Mouse (Mus musculus) brain, embryonic 18.5 days (tissue): ENCODE data around the gene Phf21a.

Experiments
- DNase-seq: peaks from one replicate; pipeline ENCODE4 v3.0.0-alpha.2; 2012; ENCODE audit warnings: low read depth, low spot score

Phf21a gene

DNA sequence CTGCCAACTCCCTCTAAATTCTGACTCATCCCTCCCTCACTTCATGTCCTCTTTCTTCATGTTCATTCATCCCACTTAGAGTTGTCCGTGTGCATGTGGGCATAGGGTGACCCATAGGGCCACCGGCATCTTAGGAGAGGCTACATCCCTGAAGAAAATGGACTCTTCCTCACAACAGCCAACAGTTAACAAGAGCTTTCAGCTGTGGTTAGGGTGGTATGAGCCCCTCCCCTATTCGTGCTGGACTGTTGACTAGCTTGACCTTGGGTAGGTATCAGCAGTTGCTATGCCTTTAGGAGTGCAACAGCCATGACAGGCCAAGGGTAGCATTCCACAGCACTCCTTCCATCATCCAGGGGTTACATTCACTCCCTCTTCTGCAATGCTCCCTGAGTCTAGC is 198.6 kb downstream of the Phf21a start:
- DNase-seq = no peak

DNA sequence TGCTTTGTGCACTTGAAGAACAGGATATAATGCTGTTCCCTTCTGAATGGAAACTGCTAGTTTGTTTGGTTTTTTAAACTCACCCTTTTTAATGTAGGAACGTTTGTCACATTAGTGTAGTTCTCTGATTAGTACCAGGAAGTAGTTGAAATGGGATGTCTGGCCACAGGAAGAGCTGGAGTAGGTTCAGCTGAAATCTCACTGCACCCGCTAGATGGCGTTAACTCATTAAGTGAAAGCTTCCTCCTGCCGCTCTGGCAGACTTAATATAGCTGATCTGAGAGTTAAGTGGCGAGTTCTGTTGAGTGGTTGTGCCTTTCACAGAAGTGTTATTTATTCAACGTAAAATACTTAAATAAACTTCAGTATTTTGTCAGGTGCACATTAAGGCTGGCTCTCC is 203.5 kb downstream of the Phf21a start:
- peak; percentile 69 for DNase-seq

DNA sequence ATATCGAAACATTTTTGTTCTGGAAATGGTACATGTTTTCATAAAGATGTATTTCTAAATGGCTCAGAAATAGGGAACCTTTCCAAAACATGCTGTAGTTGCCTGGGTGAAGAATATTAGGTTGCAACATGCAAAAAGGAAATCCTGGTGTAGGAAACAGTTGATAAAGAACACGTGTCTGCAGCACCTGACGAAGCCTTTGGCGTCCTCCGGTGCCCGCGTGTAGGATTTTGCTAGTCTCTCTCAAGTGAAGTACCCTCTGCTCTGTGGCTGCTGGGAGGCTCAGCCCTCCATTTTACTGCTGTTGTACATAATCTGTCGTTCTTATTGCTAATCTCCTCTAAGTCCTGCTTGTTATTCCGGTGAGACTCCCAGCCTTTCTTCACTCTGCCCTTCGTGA is 207.0 kb downstream of the Phf21a start:
- no peak for DNase-seq

DNA sequence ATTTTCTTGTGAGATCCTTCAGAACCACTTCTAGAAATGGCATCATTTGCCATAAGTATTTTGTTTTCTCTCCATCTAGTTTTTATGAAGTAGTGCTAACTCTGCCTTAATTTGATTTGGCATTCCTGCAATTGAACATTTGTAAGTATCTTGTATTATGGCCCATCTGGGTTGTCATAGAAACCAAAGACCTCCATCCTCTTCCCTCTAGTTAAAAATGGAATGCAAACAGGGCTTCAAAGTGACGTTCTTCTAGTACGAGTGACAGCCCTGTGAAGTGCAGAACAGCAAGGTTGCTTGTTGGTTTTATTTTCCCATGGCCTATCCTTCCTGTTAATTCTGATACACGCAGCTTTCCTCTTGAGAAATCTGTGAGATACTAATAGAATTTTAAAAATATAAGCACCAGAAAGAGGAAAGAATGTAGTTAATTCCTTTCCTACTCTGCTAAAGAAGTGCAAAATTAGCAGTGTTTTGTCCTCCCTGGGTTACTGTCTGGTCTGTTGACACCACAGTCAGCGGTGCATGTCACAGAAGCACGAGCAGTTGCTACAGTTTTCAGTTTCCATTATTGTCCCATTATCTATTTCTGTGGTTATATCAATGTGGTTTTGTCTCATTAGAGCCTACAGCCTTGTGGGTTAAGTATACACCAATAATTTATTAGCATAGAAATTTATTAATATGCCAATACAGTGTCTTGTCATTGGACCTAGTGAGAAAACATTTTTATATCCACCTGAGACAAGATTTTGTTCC is 209.1 kb downstream of the Phf21a start:
- peak; percentile 67 for DNase-seq

DNA sequence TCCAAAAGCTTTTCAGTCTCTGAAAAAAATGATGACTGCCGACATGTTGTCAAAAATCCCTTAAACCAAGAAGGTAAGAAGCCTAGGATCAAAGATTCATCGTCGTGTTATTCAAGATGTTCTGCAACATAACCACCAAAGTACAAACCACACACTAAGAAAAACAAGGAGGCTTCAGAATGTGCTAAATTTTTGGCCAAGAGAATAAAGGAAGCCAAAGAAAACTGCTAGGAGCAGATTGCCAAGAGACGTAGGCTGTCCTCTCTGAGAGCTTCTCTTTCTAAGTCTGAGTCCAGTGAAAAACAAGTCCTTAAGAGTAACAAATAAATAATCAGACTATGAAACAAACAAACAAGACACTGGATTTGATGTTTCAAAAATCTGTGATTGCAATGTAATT is 219.6 kb downstream of the Phf21a start:
- DNase-seq = no peak

DNA sequence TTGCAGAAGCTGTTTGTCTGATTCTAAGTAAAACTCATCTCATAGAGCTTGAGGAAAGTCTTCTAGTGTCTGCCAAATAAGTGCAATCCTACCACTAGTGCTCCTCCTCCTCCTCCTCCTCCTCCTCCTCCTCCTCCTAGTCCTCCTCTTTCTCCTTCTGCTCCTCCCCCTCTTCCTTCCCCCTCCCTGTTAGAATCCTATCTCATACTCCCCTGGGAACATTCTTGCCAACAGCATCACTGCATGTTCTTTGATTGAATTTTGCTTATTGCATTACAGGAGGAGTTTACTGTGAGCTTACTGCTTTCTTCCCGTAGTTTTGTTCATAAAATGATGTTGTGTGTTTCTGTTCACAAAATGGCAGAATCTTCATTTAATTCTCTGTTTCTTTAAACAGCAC is 221.1 kb downstream of the Phf21a start:
- DNase-seq = no peak

DNA sequence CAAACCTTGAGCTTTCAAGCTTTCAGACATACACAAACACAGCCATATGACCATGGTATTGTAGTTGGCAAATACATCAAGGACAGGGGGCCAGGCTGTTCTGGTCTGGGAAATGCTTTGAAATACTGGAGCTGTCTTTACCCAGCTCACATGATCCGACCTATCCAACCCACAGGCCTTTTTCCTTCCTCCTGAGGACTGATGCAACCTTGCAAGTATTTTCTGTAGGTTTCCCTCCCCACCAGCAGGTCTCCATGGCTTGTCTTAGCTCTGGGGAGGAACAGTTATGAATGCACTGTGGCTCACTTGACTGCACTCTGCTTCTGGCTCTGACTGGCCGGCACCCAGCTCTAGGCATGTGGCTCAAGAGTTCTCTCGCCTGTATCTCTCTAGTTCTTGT is 223.7 kb downstream of the Phf21a start:
- no peak for DNase-seq

DNA sequence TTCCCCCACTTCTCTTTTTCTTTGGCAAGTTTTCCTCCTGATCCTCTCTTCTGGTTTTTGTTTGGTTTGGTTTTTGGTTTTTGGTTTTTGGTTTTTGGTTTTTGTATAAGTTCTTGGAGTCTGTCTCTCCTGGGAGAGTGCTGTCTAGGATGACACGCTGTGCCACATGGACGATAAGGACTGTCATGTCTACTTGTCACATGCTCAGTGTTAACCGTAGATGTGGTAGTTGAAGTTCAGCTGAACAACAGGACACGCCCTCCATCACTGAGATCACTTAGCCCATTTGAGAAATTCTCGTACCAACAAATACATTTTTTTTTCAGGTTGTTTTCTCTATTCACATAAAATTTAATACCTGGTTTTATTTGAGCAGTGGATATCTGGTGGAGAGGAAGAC is 224.3 kb downstream of the Phf21a start:
- no peak for DNase-seq

DNA sequence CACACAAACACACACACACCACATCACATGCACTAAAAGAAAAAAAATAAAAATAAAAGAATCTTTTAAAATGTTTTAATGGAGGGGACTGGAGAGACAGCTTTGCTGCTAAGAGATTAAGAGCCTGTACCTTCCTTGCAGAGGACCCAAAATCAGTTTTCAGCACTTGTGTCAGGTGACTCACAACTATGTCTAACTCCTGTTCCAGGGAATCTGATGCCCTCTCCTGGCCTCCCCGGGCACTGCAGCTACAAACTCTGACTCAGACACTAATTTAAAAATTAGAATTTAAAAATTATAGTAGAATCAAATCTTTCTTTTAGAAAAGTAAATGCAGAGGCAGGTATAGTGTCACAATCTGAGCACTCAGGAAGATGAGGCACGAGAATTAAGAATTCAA is 229.8 kb downstream of the Phf21a start:
- DNase-seq = no peak

DNA sequence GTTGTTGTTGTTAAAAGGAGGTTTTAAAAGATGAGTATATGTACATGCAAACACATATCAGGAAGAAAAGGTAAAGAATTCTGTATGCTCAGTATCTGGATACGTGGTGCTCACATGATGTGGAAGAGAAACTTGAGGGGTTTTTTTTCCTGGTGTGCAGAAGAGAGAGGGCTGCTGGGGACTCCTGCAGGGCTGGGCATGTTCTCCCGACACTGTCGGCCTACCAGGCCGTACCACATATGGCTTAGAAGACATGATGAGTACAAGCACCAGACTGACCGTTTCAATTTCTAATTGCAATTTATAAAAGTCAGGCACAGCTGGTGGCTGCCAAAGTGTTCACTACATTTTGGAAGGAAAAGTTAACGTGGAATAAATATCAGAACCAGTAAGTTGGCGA is 232.8 kb downstream of the Phf21a start:
- no peak for DNase-seq

DNA sequence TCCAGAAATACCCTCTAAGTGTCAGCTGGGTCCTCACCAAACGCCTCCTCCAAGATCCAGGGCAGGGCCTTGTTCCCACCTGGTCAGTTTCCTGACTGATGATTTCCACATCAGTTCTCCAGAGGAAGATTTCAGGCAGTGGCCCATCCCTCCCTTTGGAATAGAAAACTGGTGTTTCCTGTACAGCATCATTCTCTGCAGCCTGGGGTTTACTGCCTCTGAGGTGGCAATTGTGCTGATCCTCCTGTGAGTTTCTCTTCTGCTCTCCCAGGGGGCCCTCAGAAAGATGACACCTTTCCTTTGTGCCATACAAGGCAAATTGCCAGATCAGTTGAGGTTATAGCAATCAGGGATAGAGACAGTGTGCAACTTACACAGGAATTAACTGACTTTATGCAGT is 233.3 kb downstream of the Phf21a start:
- DNase-seq = no peak

DNA sequence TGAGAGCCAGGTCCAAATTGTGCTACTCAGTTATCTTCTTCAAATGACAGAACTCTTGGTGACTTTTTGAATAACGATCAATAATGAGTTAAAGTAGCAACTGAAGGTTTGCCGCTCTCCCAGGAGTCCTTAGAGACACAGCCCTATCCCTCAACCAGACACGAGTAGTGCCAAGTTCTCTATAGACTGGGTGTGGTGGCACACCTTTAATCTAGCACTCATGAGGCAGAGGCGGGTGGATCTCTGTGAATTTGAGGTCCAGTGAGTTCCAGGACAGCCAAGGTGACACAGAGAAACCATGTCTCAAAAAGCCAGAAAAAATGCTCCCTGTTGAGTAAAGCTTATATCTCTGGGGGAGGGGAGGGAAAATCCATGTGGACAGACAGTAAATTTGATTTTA is 234.7 kb downstream of the Phf21a start:
- DNase-seq = no peak

DNA sequence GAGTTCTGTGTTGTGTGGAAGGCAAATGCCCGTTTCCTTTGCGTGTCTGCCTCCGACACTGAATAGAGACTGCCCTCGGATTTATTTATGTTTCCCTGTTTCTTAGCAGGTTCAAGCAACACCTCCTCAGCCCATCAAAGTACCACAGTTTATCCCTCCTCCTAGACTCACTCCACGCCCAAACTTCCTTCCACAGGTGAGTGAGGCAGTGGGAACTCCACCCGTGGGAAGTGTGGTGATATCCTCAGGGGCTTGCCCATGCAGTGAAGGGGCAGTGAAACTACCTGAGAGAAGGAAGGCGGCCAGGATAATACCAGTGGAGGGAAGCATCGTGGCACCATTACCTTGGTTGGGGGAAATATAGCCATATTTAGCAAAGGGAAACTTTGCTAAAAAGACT is 235.3 kb downstream of the Phf21a start:
- DNase-seq = no peak

DNA sequence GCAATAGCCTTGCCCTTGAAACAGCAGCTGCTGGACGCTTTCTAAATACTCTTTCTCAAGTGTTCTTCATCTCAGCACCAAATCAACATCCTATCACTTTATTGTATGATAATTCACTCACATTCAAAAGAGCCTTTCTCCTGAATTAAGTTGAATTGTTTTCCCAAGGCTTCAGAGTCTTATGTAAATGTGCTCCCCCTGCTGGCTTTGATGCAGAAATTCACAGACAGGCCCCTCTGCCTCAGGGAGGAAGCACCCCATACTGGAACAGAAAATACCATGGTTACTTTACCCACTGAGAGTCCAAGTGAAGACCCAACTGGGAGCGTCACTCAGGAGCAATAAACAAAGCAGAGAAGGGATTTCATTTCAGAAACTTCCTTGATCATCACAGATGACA is 237.9 kb downstream of the Phf21a start:
- peak; percentile 26 for DNase-seq

DNA sequence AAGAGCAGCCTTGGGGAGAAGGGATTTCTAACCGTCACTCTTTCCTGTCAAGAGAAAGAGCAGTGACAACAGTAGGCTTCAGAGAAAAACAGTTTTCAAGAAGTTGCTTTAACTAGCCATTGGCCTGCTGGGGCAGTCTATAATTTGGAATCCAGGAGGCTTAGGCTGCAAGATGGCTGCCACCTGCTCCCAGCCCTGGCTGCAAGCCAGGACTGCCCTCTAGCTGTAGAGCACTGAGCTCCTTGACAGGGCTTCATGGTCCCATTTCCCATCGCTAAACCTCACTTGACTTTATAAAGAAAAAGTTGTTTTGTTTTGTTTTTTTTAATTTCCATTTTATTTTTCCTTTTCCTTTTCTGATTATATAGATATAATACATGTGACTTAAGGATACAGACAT is 238.5 kb downstream of the Phf21a start:
- no peak for DNase-seq

DNA sequence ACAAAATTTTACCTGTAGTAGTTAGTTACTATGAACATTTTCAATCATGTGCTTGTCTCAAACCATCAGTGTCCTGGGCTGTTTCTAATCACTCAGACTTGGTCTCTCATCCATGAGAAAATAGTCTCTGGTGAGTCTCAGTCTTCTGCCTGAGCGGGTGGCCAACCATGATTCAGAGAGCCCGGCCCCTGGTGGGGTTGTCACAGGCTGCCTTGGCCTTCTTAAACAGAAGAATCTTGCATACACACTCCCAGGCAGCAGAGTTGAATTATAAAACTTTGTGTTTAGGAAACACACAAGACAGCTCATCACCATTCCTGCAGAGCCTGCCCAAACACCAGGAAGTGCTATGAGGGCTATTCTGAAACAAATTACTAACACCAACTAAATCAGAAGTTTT is 239.0 kb downstream of the Phf21a start:
- DNase-seq = no peak

DNA sequence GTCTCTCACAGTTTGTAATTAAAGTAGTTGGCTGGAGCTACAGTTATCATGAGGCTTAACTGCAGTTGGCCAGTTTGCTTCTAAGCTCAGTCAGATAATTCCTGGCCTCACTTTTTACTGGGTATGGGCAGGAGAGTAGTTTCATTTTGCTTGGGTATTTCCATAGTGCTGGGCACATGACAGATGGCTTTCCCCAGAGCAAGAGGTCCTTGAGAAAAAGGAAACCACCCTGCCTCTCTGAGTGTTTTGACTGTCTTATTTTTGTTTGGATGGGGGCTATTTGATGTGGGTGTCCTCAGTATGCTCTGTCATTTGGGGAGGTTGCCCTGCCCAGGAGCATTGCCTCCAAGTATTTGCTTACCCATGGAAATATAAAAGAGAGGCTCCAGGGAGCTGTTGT is 249.5 kb downstream of the Phf21a start:
- DNase-seq = no peak

DNA sequence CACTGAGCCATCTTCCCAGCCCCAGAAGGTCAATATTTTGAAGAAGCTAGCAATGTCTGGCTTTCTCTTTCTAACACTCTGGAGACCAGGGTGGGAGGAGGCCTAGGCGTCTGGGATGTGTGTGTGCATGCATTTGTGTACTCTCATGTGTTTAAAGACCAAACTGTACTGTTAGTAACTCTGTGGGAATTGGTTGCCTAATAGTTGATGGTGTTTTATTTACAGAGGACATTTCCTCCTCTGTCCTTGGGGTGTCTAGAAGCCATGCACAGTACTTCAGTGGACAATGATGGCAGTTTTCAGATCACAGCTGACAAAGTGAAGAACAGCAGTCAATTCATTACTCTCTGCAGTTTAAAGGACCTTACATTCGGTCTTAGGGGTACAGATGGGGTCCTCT is 254.3 kb downstream of the Phf21a start:
- DNase-seq = no peak

DNA sequence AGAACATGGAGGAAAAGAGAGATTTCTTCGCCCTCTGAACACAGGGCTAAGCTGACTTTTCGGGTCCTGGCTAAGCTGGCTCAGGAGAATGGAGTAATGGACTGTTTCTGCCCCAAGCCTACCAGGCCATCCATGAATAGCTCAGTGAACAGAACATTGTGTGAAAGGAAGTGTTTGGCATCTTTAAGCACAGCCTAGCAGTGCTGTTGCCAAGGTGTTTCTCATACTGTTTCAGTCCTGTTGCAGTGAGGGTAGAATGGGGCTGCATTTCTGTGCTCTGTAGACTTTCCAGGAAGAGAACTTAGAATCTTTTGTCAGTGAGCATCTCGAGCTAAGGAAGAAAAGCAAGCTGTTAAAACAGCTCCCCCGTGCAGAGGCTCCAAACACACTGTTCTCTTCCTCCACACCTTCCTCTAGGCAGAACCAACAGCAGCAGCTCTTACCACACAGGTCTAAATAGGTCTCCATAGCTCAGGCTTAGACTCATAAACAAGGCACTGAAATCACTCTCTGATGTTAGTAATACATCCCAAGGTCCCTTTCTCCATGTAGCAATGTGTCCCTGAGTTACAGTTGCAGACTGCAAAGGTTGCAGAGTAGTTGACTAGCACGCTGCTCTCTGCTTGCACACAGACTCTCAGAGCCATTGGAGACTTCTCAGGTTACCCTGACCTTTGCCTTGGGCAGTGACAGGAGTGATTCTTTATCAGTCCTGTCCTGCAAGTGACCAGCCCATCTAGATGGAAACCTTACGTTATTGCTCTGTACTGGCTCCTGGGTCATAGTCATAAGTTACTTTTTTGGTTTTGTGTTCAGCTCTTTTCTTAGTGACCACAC is 256.9 kb downstream of the Phf21a start:
- no peak for DNase-seq

DNA sequence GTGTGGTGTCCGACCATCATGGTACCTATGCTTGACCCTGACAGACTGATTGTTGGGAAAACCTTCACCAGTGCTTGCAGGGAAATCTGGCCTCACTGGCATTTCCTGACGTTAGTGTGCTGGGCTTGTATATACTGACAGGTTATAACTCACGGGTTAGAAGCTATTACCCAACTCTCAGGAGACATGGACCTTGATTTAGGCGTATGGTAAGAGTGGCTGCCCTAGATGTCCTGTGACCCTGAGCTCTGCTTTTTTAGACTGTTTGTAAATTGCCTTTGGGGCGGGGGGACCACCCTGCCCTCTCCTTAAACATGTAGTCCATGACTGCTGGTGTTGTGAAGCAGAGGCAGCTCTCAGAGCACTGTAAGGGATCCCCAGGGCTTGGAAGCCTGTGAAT is 257.8 kb downstream of the Phf21a start:
- no peak for DNase-seq

DNA sequence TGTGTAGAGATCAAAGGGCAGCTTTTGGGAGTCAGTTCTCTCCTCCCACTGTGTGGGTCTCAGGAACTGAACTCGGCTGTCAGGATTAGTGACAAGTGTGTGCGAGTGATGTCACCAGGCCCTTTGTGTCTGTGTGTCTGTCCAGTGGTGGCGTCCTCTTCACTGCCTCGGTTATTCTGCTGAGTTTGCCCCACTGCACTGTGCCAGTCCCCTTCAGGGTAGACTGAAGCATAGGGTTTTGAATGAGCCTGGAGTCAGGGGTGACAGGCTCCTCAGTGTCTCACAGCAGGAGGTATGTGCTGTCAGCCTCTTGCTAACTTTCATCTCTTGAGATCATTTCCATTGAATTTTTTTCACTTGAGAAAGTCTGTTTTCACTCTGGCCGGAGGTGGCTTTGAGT is 260.5 kb downstream of the Phf21a start:
- DNase-seq = no peak

DNA sequence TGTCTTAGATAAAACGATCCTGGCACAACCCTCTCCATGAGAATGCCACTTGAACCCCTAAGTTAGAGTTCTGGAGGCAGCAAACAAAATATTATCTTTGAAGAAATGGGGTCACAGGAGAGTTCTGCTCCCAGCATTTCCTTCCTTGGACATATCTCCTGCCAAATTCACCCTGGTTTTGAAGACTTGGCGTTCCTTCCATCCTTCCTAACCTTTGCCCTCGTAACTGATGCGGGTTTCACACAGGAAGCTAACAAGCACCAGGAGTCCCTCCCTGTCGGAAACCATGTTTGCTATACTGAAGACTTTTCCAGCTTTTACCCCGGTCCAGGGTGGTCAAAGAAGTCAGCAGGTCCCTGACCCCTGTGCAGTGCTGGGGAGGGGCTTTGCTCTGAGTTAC is 261.3 kb downstream of the Phf21a start:
- no peak for DNase-seq

DNA sequence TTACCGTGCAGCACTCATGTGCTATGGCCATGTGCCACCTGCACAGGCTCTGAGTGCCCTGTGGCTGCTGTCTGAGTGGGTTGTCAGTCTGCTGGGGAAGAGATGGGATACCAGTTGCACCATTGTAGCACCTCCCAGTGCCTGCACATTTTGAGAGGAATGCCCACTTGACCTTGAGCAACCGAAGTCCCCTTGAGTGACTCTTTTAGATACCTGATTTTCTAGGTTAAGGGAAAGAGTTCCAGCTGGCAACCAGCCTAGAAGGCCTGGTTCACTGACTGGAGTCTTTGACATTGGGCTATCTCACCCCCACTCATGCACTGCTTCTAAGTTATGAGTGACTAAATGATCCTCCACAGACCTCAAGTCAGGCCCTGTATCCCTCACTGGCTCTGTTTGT is 266.4 kb downstream of the Phf21a start:
- DNase-seq = no peak
